Mouse (Mus musculus) small intestine, adult 2 months (tissue): Measurements from ENCODE around the gene Dpp10.

Experiments used
- CTCF ChIP-seq: fragments of 200-500 bp; IDR thresholded peaks from 2 replicates; pipeline ENCODE4 v1.5.1; 2012; ENCODE audit warnings: low read depth, mild to moderate bottlenecking, control low read depth, inconsistent platforms, low read length, moderate library complexity, mixed read lengths; ENCODE audit not compliant: insufficient replicate concordance, insufficient read length; ENCODE audit errors: extremely low read depth
- POLR2A ChIP-seq: fragments of 200-500 bp; IDR thresholded peaks from 2 replicates; pipeline ENCODE4 v1.6.1; 2012; ENCODE audit warnings: low read depth, mild to moderate bottlenecking, control low read depth, inconsistent platforms, low read length, moderate library complexity

GRCm38 (mm10) chr1:123637897-123638296 lies 407.5 kb downstream of the Dpp10 start:
- TF ChIP-seq CTCF, result no peak
- TF ChIP-seq POLR2A, result no peak
